Mouse (Mus musculus) erythroblast, embryonic 14.5 days (primary cell): Measurements from ENCODE around the gene Gpr176.

Experiments
- GATA1 ChIP-seq: IDR thresholded peaks from 2 replicates; pipeline ENCODE4 v1.6.1; 2012; ENCODE audit warnings: low read length, inconsistent platforms, mixed read lengths
- TAL1 ChIP-seq: IDR thresholded peaks from 3 replicates; pipeline ENCODE4 v1.6.1; 2012; ENCODE audit warnings: low read length, inconsistent platforms, mixed read lengths

- no peak for TF ChIP-seq GATA1
- no peak for TF ChIP-seq TAL1
Measured at GRCm38 (mm10) chr2:118270213-118270612, 103.0 kb downstream of the Gpr176 start.
